ENCODE assay signal across 8 mouse cellular contexts in genomic region chr13:97241787-97242280, GRCm38 (mm10). TPM values are rescaled to one million over a fixed set of nuclear protein-coding genes. Genes with fewer than 3 reads are reported as not detected.
A peak's percentile ranks its signal among the peaks of the same experiment; 100 is the strongest.
DNase-seq lines count a peak whose midpoint lies in the region; ATAC-seq and TF ChIP-seq lines count a peak whose summit lies in the region.

No protein-coding gene starts in this region.

- no peaks in the 10 kb centered on the region for H3K9me3 ChIP-seq in lung, embryonic 16.5 days (ENCODE audit: control insufficient read depth, low read length)
- H3K9me3 ChIP-seq in limb, embryonic 11.5 days (ENCODE audit: control insufficient read depth, low read length), result no peaks in the 10 kb centered on the region

- peak overlapping the region; percentile 90 for H3K9ac ChIP-seq in lung, embryonic 16.5 days (ENCODE audit: low read length)
- peak overlapping the region; percentile 75 for H3K9ac ChIP-seq in limb, embryonic 11.5 days (ENCODE audit: low read length)

- TF ChIP-seq POLR2A in embryonic fibroblast, embryonic 13.5 days (IDR thresholded peaks at IDR 0.05; ENCODE audit: low read depth, low read length), result 0 out of 2 replicates have a peak, but pooled peaks have one; percentile 9
- TF ChIP-seq POLR2A in small intestine, adult 2 months (IDR thresholded peaks at IDR 0.05; ENCODE audit: low read depth, low read length), result no peak

- H3K4me3 ChIP-seq in lung, embryonic 16.5 days (ENCODE audit: low read length), result peak overlapping the region; percentile 85
- H3K4me3 ChIP-seq in embryonic fibroblast, embryonic 13.5 days (ENCODE audit: insufficient read depth, low read length), result peak overlapping the region; percentile 81
- H3K4me3 ChIP-seq in limb, embryonic 11.5 days (ENCODE audit: low read depth, low read length), result peak overlapping the region; percentile 66
- H3K4me3 ChIP-seq in small intestine, adult 2 months (ENCODE audit: low read depth, low read length), result peak overlapping the region; percentile 90

- TF ChIP-seq CTCF in embryonic fibroblast, embryonic 13.5 days (IDR thresholded peaks at IDR 0.05; ENCODE audit: borderline replicate concordance, insufficient read depth, low read length), result no peak
- TF ChIP-seq CTCF in small intestine, adult 2 months (IDR thresholded peaks at IDR 0.05; ENCODE audit: extremely low read depth, insufficient read length, insufficient replicate concordance, low read depth, low read length), result no peak

- DNase-seq in lung, postnatal 14 days, result no peak
- no peak for DNase-seq in limb, embryonic 11.5 days (ENCODE audit: low spot score)
- DNase-seq in cerebellum, postnatal 4 days (ENCODE audit: low spot score in 2 of 2), result no peak
- no peak for DNase-seq in right cerebral cortex, adult 2 months (ENCODE audit: low spot score in 2 of 2)
- no peak for DNase-seq in gastrocnemius, adult 18-20 months (ENCODE audit: low spot score)

- WGBS in lung, embryonic 16.5 days, result 0% methylated on average over 20 of the region's 20 CpGs
- WGBS in limb, embryonic 11.5 days, result under 1% methylated on average over 20 of the region's 20 CpGs
- under 1% methylated on average over 20 of the region's 20 CpGs for WGBS in small intestine, adult 2 months

- H3K27me3 ChIP-seq in lung, embryonic 16.5 days (ENCODE audit: control insufficient read depth, insufficient read depth, low read depth, low read length), result no peaks in the 10 kb centered on the region
- H3K27me3 ChIP-seq in limb, embryonic 11.5 days (ENCODE audit: control insufficient read depth, insufficient read depth, low read length), result no peaks in the 10 kb centered on the region
- no peaks in the 10 kb centered on the region for H3K27me3 ChIP-seq in small intestine, adult 2 months (ENCODE audit: control insufficient read depth, insufficient read depth, low read length)

- peaks cover 17% of the 10 kb centered on the region for H3K36me3 ChIP-seq in lung, embryonic 16.5 days (ENCODE audit: control insufficient read depth, insufficient read depth, low read length)
- peaks cover 17% of the 10 kb centered on the region for H3K36me3 ChIP-seq in limb, embryonic 11.5 days (ENCODE audit: control insufficient read depth, insufficient read depth, low read length)
- peaks cover 17% of the 10 kb centered on the region for H3K36me3 ChIP-seq in small intestine, adult 2 months (ENCODE audit: control insufficient read depth, insufficient read depth, low read length)

- no peak for ATAC-seq in lung, embryonic 16.5 days (ENCODE audit: low read depth)
- ATAC-seq in limb, embryonic 11.5 days (ENCODE audit: insufficient number of reproducible peaks, low FRiP score, low TSS enrichment, low read depth), result no peak

- peaks cover 51% of the 10 kb centered on the region for H3K4me1 ChIP-seq in lung, embryonic 16.5 days (replicated peaks; ENCODE audit: control insufficient read depth, insufficient read depth, low read length)
- H3K4me1 ChIP-seq in embryonic fibroblast, embryonic 13.5 days (ENCODE audit: control insufficient read depth, insufficient read depth, low read length), result 0 out of 2 replicates have a peak, but pooled peaks cover 4% of the 10 kb centered on the region
- peaks cover 35% of the 10 kb centered on the region for H3K4me1 ChIP-seq in limb, embryonic 11.5 days (ENCODE audit: control insufficient read depth, insufficient read depth, low read length)
- peaks cover 22% of the 10 kb centered on the region for H3K4me1 ChIP-seq in small intestine, adult 2 months (ENCODE audit: control insufficient read depth, insufficient read depth, insufficient read length, low read length)

- peak overlapping the region; percentile 97 for H3K27ac ChIP-seq in lung, embryonic 16.5 days (ENCODE audit: low read length)
- H3K27ac ChIP-seq in embryonic fibroblast, embryonic 13.5 days (ENCODE audit: insufficient read depth, low read length), result peak overlapping the region; percentile 90
- no peak overlapping the region; the same call in 1 of the 2 replicates for H3K27ac ChIP-seq in limb, embryonic 11.5 days (replicated peaks; ENCODE audit: low read depth, low read length)
- peak overlapping the region; percentile 80 for H3K27ac ChIP-seq in small intestine, adult 2 months (ENCODE audit: insufficient read depth, low read depth, low read length)

- H3K4me2 ChIP-seq in lung, embryonic 16.5 days (ENCODE audit: low read depth, low read length), result peak overlapping the region; percentile 79
- peak overlapping the region; percentile 93 for H3K4me2 ChIP-seq in limb, embryonic 11.5 days (ENCODE audit: low read depth, severe bottlenecking)

RNA-seq across cellular contexts. Expression of gene Enc1, which starts 0.9 kb away (rescaled TPM):
- 10.3 and 11.1 TPM in 2 replicates for polyA plus RNA-seq in lung, embryonic 16.5 days (2015; fragmentation: Nextera tagmentation; extraction: Ambion mirVana)
- 58.2 and 59.1 TPM in 2 replicates for polyA plus RNA-seq in embryonic fibroblast, embryonic 13.5 days (2011; ENCODE audit: insufficient read length, low read depth, missing spikeins)
- polyA plus RNA-seq in limb, embryonic 11.5 days (2014; fragmentation: Nextera tagmentation; extraction: Ambion mirVana), result 6.7 and 7.3 TPM in 2 replicates
- 3.4 and 4.6 TPM in 2 replicates for polyA plus RNA-seq in small intestine, adult 2 months (2012; rRNA removed)
- 1 to 10 TPM; 2.4 to 2.6 TPM for total RNA-seq in gastrocnemius, adult 18-20 months (2021)

RNA-seq across cellular contexts. Expression of gene Hexb, which starts 43.7 kb away (rescaled TPM):
- 34.2 and 36.2 TPM in 2 replicates for polyA plus RNA-seq in lung, embryonic 16.5 days (2015; fragmentation: Nextera tagmentation; extraction: Ambion mirVana)
- 68.2 and 81.3 TPM in 2 replicates for polyA plus RNA-seq in embryonic fibroblast, embryonic 13.5 days (2011; ENCODE audit: insufficient read length, low read depth, missing spikeins)
- 20.8 and 22.2 TPM in 2 replicates for polyA plus RNA-seq in limb, embryonic 11.5 days (2014; fragmentation: Nextera tagmentation; extraction: Ambion mirVana)
- polyA plus RNA-seq in small intestine, adult 2 months (2012; rRNA removed), result 82.6 and 294 TPM in 2 replicates
- 1 to 10 TPM; 8.6 to 9.5 TPM for total RNA-seq in gastrocnemius, adult 18-20 months (2021)
